Mouse (Mus musculus) ovary, adult 10 weeks (tissue): ENCODE data around the gene Snrk. TPM values are rescaled to one million over a fixed set of nuclear protein-coding genes. Genes with fewer than 3 reads are reported as not detected.

Experiments used
- polyA plus RNA-seq: library from polyadenylated mRNA; stranded (reverse); fragments of 350-450 nt; fragmentation: Illumina TruSeq; extraction: RNeasy Lipid Tissue Mini Kit (QIAGEN cat#74804); gene quantifications from one replicate; pipeline ENCODE4 v1.2.3, GENCODE M21; 2014

The Snrk gene
- 108 TPM for polyA plus RNA-seq

GRCm38 (mm10) chr9:122117112-122117616, at the start of gene Snrk:
TSS of gene Snrk (plus strand) at chr9:122117266.

Other genes starting within 250 kb of the Snrk start
- gene Ackr2, start 218.9 kb upstream of the Snrk start, polyA plus RNA-seq, result 1.2 TPM
- not detected for gene Cyp8b1, start 201.0 kb upstream of the Snrk start, polyA plus RNA-seq
- gene Fam198a, start 166.3 kb upstream of the Snrk start, polyA plus RNA-seq, result 4.8 TPM
- 0.37 TPM for gene Pomgnt2, start 120.2 kb upstream of the Snrk start, polyA plus RNA-seq
- gene Ano10, start 177.2 kb downstream of the Snrk start, polyA plus RNA-seq, result 19.9 TPM
- 44.8 TPM for gene Abhd5, start 234.3 kb downstream of the Snrk start, polyA plus RNA-seq